Mouse (Mus musculus) hindbrain, postnatal 0 days (tissue): ENCODE measurements around the gene Rpap1. TPM values are rescaled to one million over a fixed set of nuclear protein-coding genes. Genes with fewer than 3 reads are reported as not detected.

Source experiments
- ATAC-seq: fragments of 200-750 bp; cut with Nextera tagmentation; 2 replicates; pipeline ENCODE4 v1.8.0; 2017; ENCODE audit warnings: mild to moderate bottlenecking, moderate TSS enrichment, moderate library complexity
- DNase-seq: peaks from one replicate; pipeline ENCODE4 v3.0.0-alpha.2; 2015; ENCODE audit warnings: low spot score
- H3K27ac ChIP-seq: fragments of 300-500 bp; sonication (generic); 2 replicates; pipeline ENCODE4 v1.5.1; 2014; ENCODE audit warnings: mild to moderate bottlenecking
- H3K27me3 ChIP-seq: fragments of 300-500 bp; sonication (generic); 2 replicates; pipeline ENCODE4 v1.6.1; 2014; ENCODE audit warnings: low read length, mixed read lengths; ENCODE audit not compliant: insufficient read depth
- H3K36me3 ChIP-seq: fragments of 300-500 bp; sonication (generic); 2 replicates; pipeline ENCODE4 v1.6.1; 2014; ENCODE audit warnings: low read length, mixed read lengths; ENCODE audit not compliant: insufficient read depth
- H3K4me1 ChIP-seq: fragments of 300-500 bp; sonication (generic); 2 replicates; pipeline ENCODE4 v1.6.1; 2014; ENCODE audit warnings: antibody characterized with exemption, low read length, mixed read lengths; ENCODE audit not compliant: insufficient read depth
- H3K4me2 ChIP-seq: fragments of 300-500 bp; sonication (generic); 2 replicates; pipeline ENCODE4 v1.6.1; 2014; ENCODE audit warnings: low read depth, mild to moderate bottlenecking, low read length, moderate library complexity, mixed read lengths
- H3K4me3 ChIP-seq: fragments of 300-500 bp; sonication (generic); 2 replicates; pipeline ENCODE4 v1.5.1; 2014; ENCODE audit warnings: low read length
- H3K9ac ChIP-seq: fragments of 300-500 bp; sonication (generic); replicated peaks from 2 replicates; pipeline ENCODE4 v1.6.1; 2014; ENCODE audit warnings: mild to moderate bottlenecking, low read length, moderate library complexity, mixed read lengths
- H3K9me3 ChIP-seq: fragments of 300-500 bp; sonication (generic); 2 replicates; pipeline ENCODE4 v1.6.1; 2016; ENCODE audit warnings: low read length, mixed read lengths
- CTCF ChIP-seq: IDR thresholded peaks from 2 replicates; pipeline ENCODE4 v1.5.1; 2016; ENCODE audit warnings: antibody characterized with exemption, control low read depth, low read depth
- WGBS: fragments of 180-500 bp; shearing (Covaris S2); extraction: QIAGEN DNeasy Blood & Tissue Kit; methylation state at CpG from one replicate; pipeline ENCODE4 v1.1.7; 2014; 5-methylcytosine and 5-hydroxymethylcytosine counted together
- polyA plus RNA-seq: library from polyadenylated mRNA; unstranded; fragments of >200 nt; fragmentation: Nextera tagmentation; extraction: Ambion mirVana; gene quantifications from 2 replicates; pipeline ENCODE4 v1.2.1, GENCODE M21; 2015
- total RNA-seq: library from RNA; depleted of rRNA; stranded (reverse); fragments of >200 nt; gene quantifications from 2 replicates; pipeline ENCODE4 v1.2.3, GENCODE M21; 2014; rRNA removed

Gene Rpap1
- total RNA-seq (19.6 and 22.5 TPM in 2 replicates), polyA plus RNA-seq (11.2 and 11.9 TPM in 2 replicates)

GRCm38 (mm10) chr2:119787206-119787883, at the start of gene Rpap1:
Rpap1 (minus strand) TSS chr2:119787537.
- TF ChIP-seq CTCF: no peak
- WGBS: under 1% methylated on average over 44 of the region's 44 CpGs
- Histone ChIP-seq H3K27me3 (no peaks in the 10 kb centered on the region), H3K4me1 (peaks cover 7% of the 10 kb centered on the region; the same call in 1 of the 2 replicates), H3K4me3 (peak within 1 kb of the TSS; percentile 49), H3K27ac (peak within 1 kb of the TSS; percentile 64), H3K9ac (peak within 1 kb of the TSS; percentile 48), H3K36me3 (peaks cover 7% of the 10 kb centered on the region; the same call in 1 of the 2 replicates), H3K4me2 (peak within 1 kb of the TSS; percentile 78), H3K9me3 (no peaks in the 10 kb centered on the region)
- DNase-seq (peak; percentile 90), ATAC-seq (peak; percentile 97)

- no peak overlapping the region for H3K4me3 ChIP-seq
- no peak overlapping the region for H3K9ac ChIP-seq
- no peaks in the 10 kb centered on the region for H3K9me3 ChIP-seq
- H3K27ac ChIP-seq: no peak overlapping the region
- ATAC-seq: no peak
- no peaks in the 10 kb centered on the region for H3K27me3 ChIP-seq
- H3K36me3 ChIP-seq: no peaks in the 10 kb centered on the region
- no peaks in the 10 kb centered on the region for H3K4me1 ChIP-seq
- 88% methylated on average over 4 of the region's 4 CpGs for WGBS
- no peak overlapping the region for H3K4me2 ChIP-seq
- TF ChIP-seq CTCF: no peak
- DNase-seq: no peak
Observed at GRCm38 (mm10) chr2:119834231-119834630, 46.9 kb upstream of the Rpap1 start.

GRCm38 (mm10) chr2:119830579-119830978, 43.2 kb upstream of the Rpap1 start:
- Histone ChIP-seq H3K4me2 (no peak overlapping the region), H3K9ac (no peak overlapping the region), H3K4me3 (no peak overlapping the region), H3K36me3 (no peaks in the 10 kb centered on the region), H3K4me1 (no peaks in the 10 kb centered on the region), H3K27ac (no peak overlapping the region), H3K27me3 (no peaks in the 10 kb centered on the region), H3K9me3 (no peaks in the 10 kb centered on the region)
- 0 out of 2 replicates have a peak, but pooled peaks have one; percentile 5 for TF ChIP-seq CTCF
- 75% methylated on average over 2 of the region's 2 CpGs for WGBS
- DNase-seq (no peak), ATAC-seq (no peak)

- H3K27me3 ChIP-seq: no peaks in the 10 kb centered on the region
- 58% methylated on average over 9 of the region's 9 CpGs for WGBS
- H3K4me3 ChIP-seq: no peak overlapping the region
- ATAC-seq: peak; percentile 31; the same call in 1 of the 2 replicates
- no peak overlapping the region for H3K27ac ChIP-seq
- no peaks in the 10 kb centered on the region for H3K9me3 ChIP-seq
- DNase-seq: peak; percentile 44
- no peaks in the 10 kb centered on the region for H3K4me1 ChIP-seq
- no peak overlapping the region for H3K4me2 ChIP-seq
- no peak overlapping the region for H3K9ac ChIP-seq
- no peak for TF ChIP-seq CTCF
- no peaks in the 10 kb centered on the region for H3K36me3 ChIP-seq
Observed at GRCm38 (mm10) chr2:119821136-119821535, 33.8 kb upstream of the Rpap1 start.

GRCm38 (mm10) chr2:119818668-119819272, 31.4 kb upstream of the Rpap1 start:
- Histone ChIP-seq H3K27ac (no peak overlapping the region), H3K4me2 (no peak overlapping the region), H3K4me3 (no peak overlapping the region), H3K4me1 (no peaks in the 10 kb centered on the region; the same call in 1 of the 2 replicates), H3K9me3 (no peaks in the 10 kb centered on the region), H3K36me3 (no peaks in the 10 kb centered on the region), H3K9ac (no peak overlapping the region), H3K27me3 (no peaks in the 10 kb centered on the region)
- TF ChIP-seq CTCF: no peak
- no peak for DNase-seq
- WGBS: 68% methylated on average over 9 of the region's 9 CpGs
- ATAC-seq: no peak

- Histone ChIP-seq H3K27me3 (no peaks in the 10 kb centered on the region), H3K9me3 (no peaks in the 10 kb centered on the region), H3K4me1 (no peaks in the 10 kb centered on the region; the same call in 1 of the 2 replicates), H3K4me3 (no peak overlapping the region), H3K9ac (no peak overlapping the region), H3K27ac (peak overlapping the region; percentile 60), H3K36me3 (peaks cover under 1% of the 10 kb centered on the region; the same call in 1 of the 2 replicates), H3K4me2 (no peak overlapping the region)
- WGBS: 55% methylated on average over 5 of the region's 5 CpGs
- ATAC-seq (peak; percentile 87), DNase-seq (peak; percentile 84)
- no peak for TF ChIP-seq CTCF
Observed at GRCm38 (mm10) chr2:119817047-119817446, 29.7 kb upstream of the Rpap1 start.
